Mouse (Mus musculus): ENCODE results near the gene AL732309.1. TPM values are rescaled to one million over a fixed set of nuclear protein-coding genes. Genes with fewer than 3 reads are reported as not detected.

Gene AL732309.1
- polyA plus RNA-seq, 1 experiment: 0.97 TPM

GRCm38 (mm10) chr2:25278928-25279882 is 32.5 kb upstream of the AL732309.1 start:
- no peak for TF ChIP-seq GATA1 (IDR thresholded peaks at IDR 0.05; ENCODE audit: low read length)

- no peak for TF ChIP-seq GATA1 (IDR thresholded peaks at IDR 0.05; ENCODE audit: low read length)
These were observed 26.3 kb upstream of the AL732309.1 start for GRCm38 (mm10) chr2:25273010-25273409.

GRCm38 (mm10) chr2:25272515-25272914 is 25.9 kb upstream of the AL732309.1 start:
- TF ChIP-seq GATA1 (IDR thresholded peaks at IDR 0.05; ENCODE audit: low read length): no peak

GRCm38 (mm10) chr2:25271827-25272511 is 25.3 kb upstream of the AL732309.1 start, which contains the start of the genes Ssna1 and Anapc2:
Ssna1 (minus strand) TSS chr2:25272438.
Anapc2 (plus strand) TSS chr2:25272478.
- TF ChIP-seq GATA1 (IDR thresholded peaks at IDR 0.05; ENCODE audit: low read length): no peak

- TF ChIP-seq GATA1 (IDR thresholded peaks at IDR 0.05; ENCODE audit: low read length): no peak
These were observed 21.2 kb upstream of the AL732309.1 start for GRCm38 (mm10) chr2:25267746-25268309.

GRCm38 (mm10) chr2:25267241-25267640 is 20.6 kb upstream of the AL732309.1 start:
- no peak for TF ChIP-seq GATA1 (IDR thresholded peaks at IDR 0.05; ENCODE audit: low read length)

- TF ChIP-seq GATA1 (IDR thresholded peaks at IDR 0.05; ENCODE audit: low read length): no peak
These were observed 20.1 kb upstream of the AL732309.1 start for GRCm38 (mm10) chr2:25266720-25267119.

GRCm38 (mm10) chr2:25265897-25266656 is 19.4 kb upstream of the AL732309.1 start:
- TF ChIP-seq GATA1 (IDR thresholded peaks at IDR 0.05; ENCODE audit: low read length): no peak

GRCm38 (mm10) chr2:25264851-25265250 is 18.2 kb upstream of the AL732309.1 start:
- TF ChIP-seq GATA1 (IDR thresholded peaks at IDR 0.05; ENCODE audit: low read length): no peak

- TF ChIP-seq GATA1 (IDR thresholded peaks at IDR 0.05; ENCODE audit: low read length): no peak
These were observed 17.6 kb upstream of the AL732309.1 start for GRCm38 (mm10) chr2:25264286-25264660.

- TF ChIP-seq GATA1 (IDR thresholded peaks at IDR 0.05; ENCODE audit: low read length): no peak
These were observed 17.1 kb upstream of the AL732309.1 start for GRCm38 (mm10) chr2:25263623-25264285.

- no peak for TF ChIP-seq GATA1 (IDR thresholded peaks at IDR 0.05; ENCODE audit: low read length)
These were observed 16.3 kb upstream of the AL732309.1 start for GRCm38 (mm10) chr2:25262795-25263622.

- TF ChIP-seq GATA1 (IDR thresholded peaks at IDR 0.05; ENCODE audit: low read length): no peak
These were observed 15.7 kb upstream of the AL732309.1 start, which contains the start of gene Tprn for GRCm38 (mm10) chr2:25262291-25262767. Tprn (plus strand) TSS chr2:25262618.

GRCm38 (mm10) chr2:25261870-25262269 is 15.2 kb upstream of the AL732309.1 start:
- no peak for TF ChIP-seq GATA1 (IDR thresholded peaks at IDR 0.05; ENCODE audit: low read length)
